Mouse (Mus musculus) lung, adult 2 months (tissue): ENCODE data around the gene Tet3.

Experiments
- CTCF ChIP-seq: fragments of 200-500 bp; IDR thresholded peaks from 2 replicates; pipeline ENCODE4 v1.5.1; 2011; ENCODE audit warnings: mild to moderate bottlenecking, low read length, control low read depth; ENCODE audit not compliant: insufficient read depth
- POLR2A ChIP-seq: fragments of 200-500 bp; IDR thresholded peaks from 2 replicates; pipeline ENCODE4 v1.6.1; 2011; ENCODE audit warnings: low read depth, mild to moderate bottlenecking, control low read depth, low read length, borderline replicate concordance; ENCODE audit errors: extremely low read depth

DNA sequence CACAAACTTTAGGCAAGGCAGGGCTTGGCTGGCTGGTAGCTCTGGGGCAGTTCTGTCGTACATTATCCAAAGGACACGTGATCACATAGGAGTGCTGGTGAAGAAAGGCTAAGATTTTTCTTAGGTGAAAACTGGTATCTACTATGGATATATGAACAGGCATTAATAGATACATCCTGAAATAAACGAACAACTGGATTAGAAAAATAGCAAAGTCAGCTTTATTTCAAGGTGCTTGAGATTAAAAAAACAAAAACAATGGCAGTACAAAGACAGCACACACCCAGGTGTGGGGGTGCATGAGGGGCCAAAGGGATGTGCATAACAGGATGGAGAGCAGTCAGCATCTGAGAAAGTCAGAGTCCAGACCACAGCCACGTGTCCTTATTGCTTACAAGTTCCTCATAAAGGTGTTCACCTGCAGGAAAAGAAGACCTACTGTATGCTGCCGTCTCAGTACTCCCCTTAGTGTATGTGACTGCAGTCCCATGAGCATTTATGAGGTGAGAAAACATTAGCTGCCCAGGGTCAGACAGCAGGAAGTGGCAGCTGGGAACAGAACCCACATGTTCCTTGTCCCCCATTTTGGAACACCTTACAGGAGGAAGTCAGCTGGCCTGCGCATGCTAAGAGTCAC lies 21.3 kb upstream of the Tet3 start:
- TF ChIP-seq CTCF (no peak), POLR2A (no peak)
